Mouse (Mus musculus) fat pad, adult 2 months (tissue): Measurements from ENCODE around the gene Asf1b.

ENCODE experiments used
- DNase-seq: peaks from one replicate; pipeline ENCODE4 v3.0.0-alpha.2; 2011; ENCODE audit warnings: low read depth, low spot score; ENCODE audit errors: extremely low read depth

Gene Asf1b

GRCm38 (mm10) chr8:84012499-84013165 lies 57.3 kb downstream of the Asf1b start:
- DNase-seq: no peak

GRCm38 (mm10) chr8:84015833-84016232 lies 60.5 kb downstream of the Asf1b start:
- no peak for DNase-seq

GRCm38 (mm10) chr8:84019738-84020137 lies 64.4 kb downstream of the Asf1b start:
- no peak for DNase-seq
